Mouse (Mus musculus) kidney, adult 9 months (tissue): ENCODE results near the gene Pim3.

ENCODE experiments used
- DNase-seq: peaks from one replicate; pipeline ENCODE4 v3.0.0; 2022

Pim3 gene

DNA sequence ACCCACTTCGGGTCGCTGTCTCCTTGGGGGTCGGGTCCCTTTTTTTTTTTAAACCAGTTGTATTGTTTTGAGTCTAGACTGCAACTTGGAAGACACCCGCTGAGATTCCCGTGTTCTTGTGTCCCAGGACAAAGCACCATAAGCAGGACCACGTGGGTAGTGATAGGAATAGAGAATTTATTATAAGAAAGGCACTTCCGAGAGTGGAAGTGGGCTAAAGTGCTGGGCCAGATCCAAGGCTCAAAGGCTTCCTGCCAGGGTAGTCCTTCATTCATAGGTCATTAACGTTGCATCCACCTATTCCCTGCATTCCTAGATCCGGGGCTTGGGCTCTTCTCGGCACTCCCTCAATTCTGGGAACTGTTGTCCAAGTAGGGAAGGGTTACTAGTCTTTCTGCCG, 24.0 kb upstream of the Pim3 start:
- peak; percentile 79 for DNase-seq

DNA sequence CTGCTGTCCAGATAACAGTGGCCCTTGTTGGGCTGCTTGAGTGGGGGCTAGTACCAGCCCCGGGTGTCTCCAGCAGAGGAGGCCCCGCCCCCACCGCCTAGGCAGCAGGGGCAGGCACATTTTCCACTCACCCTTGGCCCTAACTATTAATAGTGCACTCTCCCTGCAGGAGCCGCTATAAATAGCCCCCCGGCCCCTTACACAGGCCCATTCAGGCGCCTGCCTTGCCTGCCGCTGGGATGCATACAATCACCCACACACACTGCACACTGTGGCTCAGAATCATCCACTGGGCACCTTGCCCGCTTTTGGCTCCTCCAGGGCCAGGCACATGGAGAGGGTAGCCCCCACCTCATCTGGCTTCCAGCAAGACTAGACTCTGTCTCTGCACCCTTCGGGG, 22.7 kb upstream of the Pim3 start:
- peak; percentile 81 for DNase-seq

DNA sequence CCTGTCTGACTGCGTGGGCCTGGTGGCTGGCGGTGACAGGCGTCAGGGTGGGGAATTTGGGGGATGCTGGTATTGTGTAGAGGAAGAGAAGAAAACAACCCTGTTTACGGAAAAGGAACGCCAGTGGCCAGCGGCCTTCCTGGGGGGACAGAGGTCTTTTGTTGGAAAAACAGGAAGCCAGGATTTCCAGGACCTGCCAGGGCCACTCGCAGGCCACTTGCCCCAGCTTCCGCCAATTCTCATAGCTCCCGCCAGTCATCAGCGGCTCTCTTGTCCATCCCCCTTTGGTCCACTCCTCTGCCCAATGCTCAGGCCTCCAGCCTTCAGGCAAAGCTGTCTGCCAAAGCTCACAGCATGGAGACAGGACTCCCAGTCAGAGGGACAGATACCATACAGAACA, 21.9 kb upstream of the Pim3 start:
- peak; percentile 78 for DNase-seq

DNA sequence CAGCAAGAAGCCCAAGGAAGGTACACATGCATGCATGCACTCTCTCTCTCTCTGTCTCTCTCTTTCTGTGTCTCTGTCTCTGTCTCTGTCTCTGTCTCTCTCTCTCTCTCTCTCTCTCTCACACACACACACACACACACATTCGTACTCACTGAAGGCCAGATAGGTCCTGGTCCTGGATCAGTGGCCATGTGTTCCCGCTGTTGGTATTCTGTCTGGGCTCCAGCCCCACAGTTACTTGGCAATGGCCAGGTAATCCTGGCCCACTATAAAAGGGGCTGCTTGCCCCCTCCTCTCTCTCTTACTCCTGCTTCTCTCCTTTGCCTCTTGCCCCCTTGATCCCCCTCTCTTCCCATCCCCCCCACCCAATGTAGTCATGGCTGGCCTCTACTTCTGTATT, 20.8 kb upstream of the Pim3 start:
- no peak for DNase-seq

DNA sequence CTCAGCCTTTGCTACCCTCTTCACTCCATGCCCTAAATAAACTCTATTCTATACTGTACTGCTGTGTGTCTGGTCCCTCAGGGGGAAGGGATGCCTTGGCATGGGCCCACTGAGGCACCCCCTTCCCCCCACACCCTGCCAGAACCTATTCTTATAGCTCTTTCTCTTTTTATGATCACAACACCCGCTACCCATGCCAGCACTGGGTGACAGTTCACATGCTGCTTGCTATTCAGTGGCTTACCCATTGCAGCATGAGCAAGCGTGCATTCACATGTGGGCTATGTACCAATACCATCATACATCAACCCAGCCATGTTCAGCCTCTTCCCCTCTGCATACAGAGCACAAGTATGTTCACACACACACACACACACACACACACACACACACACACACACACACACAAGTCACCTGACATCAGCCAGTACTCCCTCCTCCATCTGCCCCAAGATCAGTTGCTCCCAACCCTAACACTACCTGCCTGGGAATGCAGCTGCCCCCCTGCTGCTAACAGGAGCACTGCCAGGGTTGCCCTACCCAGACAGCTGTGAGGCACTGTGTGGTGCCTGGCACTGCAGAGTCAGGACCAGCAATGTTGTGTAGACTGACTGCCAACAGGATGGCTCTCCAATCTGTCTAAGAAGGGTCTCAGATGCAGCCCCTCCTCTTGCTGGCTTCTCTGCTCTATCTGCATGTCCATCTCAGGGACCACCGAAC, 20.2 kb upstream of the Pim3 start:
- DNase-seq = no peak

DNA sequence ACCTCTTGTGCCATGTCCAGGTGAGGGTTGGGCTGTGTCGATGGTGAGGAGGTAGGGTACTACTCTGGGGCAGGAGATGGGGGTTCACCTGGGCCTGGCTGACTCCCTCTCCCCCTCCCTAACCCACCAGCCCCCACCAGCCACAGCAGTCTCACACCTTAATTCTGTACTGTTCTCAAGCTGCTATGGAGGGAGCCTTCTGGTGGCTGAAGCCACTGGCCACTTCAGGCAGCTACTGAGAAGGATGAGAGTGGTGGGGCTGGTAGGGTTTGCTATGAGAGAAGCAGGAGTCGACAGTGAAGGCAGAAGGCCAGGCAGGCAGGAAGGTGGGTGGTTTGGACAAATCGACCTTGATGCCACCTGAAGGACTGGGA, 19.7 kb upstream of the Pim3 start:
- DNase-seq = no peak

DNA sequence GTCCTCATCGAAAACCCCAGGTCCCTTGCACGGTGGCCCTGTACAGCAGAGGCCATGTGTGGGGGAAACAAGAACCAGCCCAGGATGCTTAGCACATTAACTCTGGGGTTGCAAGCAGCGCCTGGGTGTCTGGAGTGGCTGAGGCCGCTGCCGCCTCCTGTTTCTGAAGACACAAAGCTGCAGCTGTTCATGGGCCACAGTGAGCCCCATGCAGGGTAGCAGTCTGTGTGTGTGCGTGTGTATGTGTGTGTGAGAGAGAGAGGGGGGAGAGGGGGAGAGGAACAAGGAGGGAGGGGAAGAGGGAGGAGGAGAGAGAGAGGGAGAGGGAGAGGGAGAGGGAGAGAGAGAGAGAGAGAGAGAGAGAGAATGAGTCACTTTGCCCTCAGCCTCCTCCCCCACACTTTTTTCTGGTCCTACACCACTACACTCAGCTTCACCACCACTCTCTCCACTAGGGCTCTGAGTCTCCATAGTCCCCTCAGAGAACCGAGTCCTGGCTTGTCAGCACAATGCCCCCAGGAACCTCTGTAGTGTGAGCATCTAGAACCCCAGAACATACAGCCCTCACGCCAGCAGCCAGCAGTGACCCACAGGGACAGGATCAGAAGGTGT, 18.4 kb upstream of the Pim3 start:
- no peak for DNase-seq

DNA sequence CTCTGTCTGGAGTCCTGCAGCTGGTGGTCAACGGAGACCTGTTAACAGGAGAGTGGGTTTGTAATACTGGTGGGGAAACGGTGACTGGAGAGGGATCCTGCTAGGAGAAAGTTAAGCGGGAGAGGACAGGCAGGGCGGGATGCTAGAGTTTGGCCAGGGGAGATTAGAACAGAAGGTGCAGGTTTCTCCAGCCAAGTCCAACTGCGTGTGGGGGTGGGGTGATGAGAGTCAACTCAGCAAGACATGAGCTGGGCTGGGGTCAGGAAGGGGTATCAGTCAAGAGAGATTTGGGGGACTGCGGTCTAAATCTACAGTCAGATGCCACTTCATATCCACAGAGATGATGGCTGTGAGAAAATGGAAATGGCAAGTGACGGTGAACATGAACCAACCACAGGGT, 17.0 kb upstream of the Pim3 start:
- no peak for DNase-seq

DNA sequence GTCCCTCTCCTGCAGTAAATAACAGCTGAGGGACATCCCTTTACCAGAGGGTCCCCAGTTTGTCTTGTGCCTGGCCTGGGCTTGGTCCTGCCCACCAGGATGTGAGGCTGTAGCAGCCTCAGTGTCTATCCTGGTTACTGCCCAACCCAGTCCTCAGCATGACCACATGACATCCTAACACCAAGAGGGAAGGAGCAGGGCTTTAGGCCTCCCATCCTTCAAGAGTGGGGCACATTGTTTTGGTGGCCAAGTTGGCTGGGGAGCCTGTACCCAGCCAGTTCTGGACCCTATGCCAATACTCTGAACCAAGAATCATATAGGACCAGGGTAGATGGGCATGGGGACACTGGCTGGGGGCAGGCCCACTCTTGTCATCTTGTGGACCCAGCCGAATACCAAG, 13.3 kb upstream of the Pim3 start:
- no peak for DNase-seq

DNA sequence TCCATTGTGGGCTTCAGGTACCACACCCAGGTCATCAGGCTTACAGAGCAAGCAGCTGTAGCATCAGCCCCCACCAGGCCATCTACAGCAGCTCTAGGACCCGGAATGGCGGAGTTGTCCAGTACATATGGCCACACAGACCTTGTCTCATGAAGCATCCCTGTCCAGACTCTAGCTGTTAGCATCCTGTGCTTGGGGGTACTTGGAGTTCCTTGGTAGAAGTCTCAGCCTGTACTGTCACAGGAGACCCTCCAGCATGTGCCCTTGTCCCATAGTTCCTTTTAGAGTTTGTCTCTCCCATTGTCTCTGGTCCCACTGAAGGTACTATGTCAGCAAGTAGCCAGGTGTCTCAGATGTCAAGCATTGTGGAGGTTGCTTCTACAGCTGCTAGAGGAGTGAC, 12.4 kb upstream of the Pim3 start:
- no peak for DNase-seq

DNA sequence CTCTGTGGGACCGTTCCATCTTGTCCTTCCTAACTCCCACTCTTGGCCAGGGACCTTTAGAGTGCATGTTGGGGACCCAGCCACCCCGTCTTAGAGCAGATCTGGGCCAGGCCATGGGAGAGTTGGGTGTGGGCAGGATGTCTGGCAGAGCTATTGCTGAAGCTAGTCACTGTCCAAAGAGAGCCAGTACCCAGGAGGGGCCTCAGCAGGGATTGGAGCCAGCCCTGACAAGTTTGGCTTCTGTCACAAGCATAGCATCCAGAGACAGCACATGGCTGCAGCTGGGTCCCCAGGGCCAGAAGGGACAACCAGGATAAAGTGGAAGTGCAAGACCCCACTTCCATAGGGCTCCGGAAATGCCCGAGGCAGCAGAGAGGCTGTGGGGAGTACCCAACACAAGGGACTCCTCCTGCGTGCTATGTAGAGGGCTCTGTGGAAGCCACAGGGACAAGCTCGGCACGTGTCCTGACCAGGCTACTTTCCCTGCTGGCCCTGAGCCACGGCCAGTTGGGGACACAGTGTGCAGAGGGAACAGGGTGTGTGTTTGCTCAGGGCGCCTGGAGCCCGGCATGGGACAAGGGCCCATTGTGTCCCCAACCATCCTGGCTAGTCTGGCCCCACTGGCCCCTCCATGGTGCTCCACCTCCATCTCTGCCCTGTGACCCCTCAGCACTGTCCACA, 11.7 kb upstream of the Pim3 start:
- DNase-seq = peak; percentile 97

DNA sequence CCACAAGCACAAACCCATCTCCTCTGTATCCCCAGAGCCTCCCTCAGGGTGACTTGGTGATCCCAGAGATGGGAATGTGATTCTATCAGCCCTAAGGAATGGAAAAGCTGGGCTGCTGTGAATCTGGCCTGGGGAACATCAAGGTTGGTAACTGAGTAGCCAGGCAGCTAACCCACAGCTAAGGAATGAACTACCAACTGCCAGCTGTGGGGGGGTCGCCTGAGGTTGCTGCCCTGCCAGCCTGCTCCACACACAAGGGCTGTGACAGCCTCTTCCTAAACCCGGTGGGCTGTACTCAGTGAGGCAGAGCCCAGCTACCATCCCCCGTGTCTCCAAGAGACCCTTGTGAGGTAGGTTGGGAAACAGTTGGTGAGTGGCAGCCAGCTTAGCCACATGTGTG, 10.9 kb upstream of the Pim3 start:
- peak; percentile 85 for DNase-seq

DNA sequence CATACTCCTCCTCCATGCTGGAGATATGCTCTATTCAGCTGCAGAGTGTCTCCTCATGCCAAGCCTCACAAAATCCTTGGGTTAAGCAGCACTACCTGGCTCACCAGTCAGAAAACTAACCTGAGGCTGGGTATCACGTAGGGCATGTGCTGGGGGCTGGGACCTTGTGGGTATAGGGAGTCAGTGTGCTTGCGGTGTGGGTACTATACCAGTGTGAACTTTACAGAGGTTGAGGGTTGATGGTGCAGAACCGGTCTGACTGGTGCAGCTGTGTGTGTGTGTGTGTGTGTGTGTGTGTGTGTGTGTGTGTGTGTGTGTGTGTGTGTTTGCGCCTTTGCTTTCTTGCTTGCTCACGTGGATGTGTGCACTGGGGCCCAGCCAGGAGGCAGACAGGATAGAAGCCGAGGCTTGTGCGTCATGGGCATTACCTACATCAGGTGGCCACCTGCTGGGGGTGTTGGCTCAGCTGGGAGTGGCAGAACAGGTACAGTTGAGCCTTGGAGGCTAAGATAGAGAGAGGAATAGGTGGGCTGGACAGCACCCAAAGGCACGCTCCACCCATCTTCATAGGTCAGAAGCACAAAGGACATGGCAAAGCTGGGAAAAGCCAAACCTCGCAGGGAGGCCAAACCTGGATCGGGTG, 10.4 kb upstream of the Pim3 start:
- peak; percentile 90 for DNase-seq

DNA sequence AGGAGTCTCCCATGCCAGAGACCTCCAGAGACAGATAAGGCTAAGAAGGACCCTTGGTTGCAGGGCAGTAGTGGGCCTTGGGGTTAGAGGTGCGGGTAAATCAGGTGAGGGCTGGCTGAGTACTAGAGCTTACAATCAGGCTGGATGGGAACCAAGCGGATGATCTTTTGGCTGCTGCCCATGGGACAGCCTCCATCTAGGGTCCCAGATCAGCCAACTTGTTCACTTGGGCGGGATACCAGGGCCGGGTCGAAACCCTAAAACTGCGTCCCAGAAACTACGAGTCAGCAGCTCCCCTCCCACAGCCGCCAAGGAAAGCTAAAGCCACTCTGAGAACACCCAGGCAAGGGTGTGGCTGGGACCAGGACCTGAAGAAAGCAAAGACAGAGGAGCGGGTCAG, 8.9 kb upstream of the Pim3 start:
- peak; percentile 52 for DNase-seq

DNA sequence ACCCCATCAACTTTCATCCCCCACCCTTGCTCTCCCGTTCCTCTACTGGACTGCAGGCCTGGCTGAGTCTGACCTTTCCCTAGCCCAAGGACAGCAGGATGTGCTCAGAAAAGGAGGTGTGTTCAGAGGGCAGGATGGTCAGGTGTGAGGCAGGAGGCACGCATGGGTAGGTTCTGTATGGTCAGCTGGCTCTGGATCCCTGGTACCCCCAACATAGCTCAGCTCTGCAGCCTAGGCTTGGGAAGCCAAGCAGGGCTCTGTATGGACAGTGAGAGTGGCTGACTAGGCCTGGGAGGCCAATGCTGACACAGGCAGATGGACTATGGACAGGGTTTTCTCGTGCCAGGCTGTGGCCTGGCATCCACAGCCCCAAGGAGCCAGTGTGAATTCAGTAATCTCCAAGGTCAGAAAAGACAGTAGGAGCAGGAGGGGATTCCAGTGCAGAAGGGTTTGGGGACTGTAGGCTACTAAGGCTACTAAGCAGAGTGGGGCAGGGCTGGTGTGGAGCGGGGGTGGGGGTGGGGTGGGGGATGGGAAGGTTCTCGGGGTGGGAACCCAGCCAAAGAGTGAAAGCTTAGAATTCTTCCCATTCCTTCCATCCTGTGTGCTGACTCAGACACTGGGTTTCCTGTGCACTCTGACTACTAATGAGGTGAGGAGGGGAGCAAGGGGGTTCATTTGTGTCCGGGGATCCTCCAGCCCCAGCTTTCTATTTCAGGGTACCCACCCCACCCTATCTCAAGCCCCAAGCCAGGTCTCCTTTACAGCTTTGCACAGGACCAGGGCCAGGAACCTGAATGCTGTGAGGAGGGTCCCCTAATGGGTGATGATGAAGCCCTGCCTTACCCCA, 7.6 kb upstream of the Pim3 start:
- peak; percentile 95 for DNase-seq

DNA sequence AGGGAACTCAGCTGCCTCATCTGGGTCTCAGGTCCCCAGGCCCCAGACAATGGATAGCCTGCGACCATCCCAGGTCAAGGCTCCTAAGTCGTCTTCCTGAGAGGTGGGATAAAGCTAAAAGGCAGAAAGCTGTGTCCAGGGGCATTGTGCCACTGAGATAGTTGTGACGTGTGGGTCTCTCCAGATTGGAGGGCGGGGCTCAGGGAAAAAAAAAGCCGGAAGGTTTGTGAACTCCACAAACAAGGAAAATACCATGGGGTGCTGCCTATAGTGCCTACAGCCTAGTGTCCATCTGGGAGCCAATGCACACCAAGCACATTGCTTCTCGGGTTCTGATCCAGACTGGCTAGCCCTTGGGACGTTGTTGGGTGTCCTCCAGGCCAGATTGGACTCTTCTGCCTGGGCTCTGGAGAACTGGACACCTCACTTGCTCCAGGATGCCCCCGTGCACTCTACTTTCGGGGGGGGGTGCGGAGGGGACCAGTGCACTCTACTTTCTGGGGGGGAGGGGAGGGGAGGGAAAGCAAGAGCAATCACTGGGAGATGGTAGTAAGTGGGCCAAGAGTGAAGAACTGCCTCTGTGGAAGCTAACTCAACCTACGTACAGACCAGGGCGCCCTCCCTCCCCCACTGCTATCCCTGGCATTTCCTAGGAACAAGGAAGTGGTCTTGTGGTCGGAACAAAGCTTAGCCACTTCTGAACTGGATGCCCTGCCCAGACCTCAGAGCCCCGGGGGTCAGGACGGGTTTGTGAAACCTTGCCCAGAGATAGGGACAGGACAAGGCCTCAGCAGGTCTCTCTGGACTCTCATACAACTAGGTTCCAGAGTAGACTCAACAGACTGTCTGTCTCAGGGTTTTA, 6.8 kb upstream of the Pim3 start:
- peak; percentile 65 for DNase-seq

DNA sequence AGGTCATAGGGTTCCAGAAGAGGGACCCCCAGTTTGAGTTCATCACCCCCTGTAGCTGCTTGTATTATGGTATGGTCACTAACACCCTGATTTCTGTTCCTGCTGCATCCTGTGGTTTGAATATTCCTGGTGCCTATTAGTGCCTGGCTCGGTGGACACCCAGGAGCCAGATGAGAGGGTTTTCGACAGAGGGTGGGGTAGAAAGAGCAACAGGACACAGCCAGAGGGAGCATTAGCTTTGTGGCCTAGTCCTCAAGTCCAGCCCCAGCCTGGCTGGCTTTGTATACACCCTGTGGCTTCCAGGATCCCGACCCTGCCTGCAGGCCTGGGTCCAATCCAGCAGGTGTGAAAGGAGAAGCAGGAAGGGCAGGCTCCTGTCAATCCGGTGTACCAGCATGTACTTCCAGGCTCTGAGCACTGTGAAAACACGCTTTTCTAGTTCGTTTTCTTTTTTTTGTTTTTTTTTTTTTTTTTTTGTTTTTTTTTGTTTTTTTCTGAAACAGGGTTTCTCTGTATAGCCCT, 6.0 kb upstream of the Pim3 start:
- DNase-seq = no peak

DNA sequence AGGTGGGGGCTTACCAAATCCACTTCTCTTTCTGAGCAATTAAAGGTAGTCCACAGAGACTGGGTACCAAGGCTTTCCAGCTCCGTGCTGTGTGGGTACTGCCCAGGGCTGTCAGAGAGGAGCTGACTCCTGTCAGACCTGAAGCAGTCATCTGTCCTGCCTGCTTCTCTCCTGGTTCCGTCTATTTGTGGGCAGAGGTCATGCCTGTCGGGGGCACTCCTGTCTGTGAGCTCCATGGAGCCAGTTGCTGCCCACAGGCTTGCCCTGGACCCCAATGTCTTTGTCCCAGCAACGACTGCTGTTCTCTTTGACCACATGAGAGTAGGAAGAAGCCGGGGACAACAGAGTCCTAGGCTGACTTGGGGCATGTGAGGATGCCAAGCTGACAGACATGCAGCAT, 5.4 kb upstream of the Pim3 start:
- no peak for DNase-seq

DNA sequence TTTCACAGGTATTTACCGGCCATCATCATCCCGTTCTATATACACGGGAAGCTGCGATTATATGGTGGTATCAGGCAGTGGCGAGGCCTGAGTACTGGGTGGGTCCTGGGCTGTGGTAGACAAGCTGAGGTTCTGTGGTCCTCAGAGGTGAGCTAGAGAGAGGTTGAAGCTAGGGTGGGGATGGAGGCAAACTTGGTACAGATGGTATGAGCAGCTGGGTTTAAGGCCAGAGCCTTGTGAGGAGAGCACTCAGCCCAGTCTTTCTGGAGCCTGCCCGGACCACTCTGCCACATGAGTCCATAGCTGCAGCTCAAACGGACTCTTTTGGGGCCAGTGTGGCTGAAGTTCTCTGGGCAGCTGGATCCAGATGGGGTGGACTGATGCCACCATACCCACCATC, 4.6 kb upstream of the Pim3 start:
- no peak for DNase-seq

DNA sequence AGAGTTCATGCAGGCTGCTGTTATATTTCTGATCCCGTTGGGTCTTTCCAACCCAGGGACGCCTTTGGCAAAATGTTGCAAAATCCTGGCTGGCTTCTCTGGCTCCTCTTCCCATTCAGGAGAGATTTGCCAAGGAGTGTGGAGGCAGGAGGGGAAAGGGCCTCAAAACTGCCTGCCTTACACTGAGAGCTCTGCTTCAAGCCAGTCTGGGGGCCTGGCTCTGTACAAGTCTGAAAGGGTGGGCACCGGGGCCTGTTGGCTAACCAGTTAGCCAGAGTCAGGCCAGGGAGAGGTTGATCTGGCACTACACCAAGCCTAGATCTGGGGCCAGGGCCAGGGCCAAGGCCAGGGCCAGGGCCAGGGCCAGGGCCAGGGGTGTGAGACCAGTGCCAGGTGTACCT, 3.8 kb upstream of the Pim3 start:
- peak; percentile 65 for DNase-seq

DNA sequence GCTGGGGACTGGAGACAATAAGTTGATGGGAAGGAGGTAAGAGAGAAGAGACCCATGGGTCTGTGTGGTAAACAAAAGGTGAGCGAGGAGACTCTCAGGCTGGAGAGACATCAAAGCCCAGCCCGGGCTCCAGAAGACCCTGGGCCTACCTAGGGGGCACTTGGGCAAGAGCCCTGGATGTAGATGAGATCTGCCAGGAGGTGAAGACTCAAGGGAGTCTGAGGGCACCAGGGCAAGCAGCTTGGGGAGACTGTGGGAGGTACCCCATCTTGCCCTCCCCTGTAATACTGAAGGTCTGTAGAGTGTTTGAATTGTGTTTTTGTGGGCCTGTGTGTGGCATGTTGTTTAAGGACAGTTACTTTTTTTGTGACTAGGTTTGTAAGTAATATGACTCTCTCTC, 3.3 kb upstream of the Pim3 start:
- no peak for DNase-seq
